Mouse (Mus musculus) lung, postnatal 0 days (tissue): ENCODE data around the gene Kifap3.

Experiments
- CTCF ChIP-seq: IDR thresholded peaks from 2 replicates; pipeline ENCODE4 v1.5.1; 2016; ENCODE audit warnings: antibody characterized with exemption, mild to moderate bottlenecking
- EP300 ChIP-seq: IDR thresholded peaks from 2 replicates; pipeline ENCODE4 v1.6.1; 2016; ENCODE audit warnings: antibody characterized with exemption, mild to moderate bottlenecking, control low read depth

- no peak for TF ChIP-seq CTCF
- no peak for TF ChIP-seq EP300
Observed at GRCm38 (mm10) chr1:163829482-163829881, 50.1 kb downstream of the Kifap3 start.
